Mouse (Mus musculus) thymus, postnatal 14 days (tissue): ENCODE data around the gene Gata1.
"Not testable (repeated sequence)": the region's sequence is repeated elsewhere in the genome, so short reads cannot be mapped to it uniquely, and the experiment has no call there.

Experiments used
- DNase-seq: peaks from one replicate; pipeline ENCODE4 v3.0.0; 2021

The Gata1 gene

DNA sequence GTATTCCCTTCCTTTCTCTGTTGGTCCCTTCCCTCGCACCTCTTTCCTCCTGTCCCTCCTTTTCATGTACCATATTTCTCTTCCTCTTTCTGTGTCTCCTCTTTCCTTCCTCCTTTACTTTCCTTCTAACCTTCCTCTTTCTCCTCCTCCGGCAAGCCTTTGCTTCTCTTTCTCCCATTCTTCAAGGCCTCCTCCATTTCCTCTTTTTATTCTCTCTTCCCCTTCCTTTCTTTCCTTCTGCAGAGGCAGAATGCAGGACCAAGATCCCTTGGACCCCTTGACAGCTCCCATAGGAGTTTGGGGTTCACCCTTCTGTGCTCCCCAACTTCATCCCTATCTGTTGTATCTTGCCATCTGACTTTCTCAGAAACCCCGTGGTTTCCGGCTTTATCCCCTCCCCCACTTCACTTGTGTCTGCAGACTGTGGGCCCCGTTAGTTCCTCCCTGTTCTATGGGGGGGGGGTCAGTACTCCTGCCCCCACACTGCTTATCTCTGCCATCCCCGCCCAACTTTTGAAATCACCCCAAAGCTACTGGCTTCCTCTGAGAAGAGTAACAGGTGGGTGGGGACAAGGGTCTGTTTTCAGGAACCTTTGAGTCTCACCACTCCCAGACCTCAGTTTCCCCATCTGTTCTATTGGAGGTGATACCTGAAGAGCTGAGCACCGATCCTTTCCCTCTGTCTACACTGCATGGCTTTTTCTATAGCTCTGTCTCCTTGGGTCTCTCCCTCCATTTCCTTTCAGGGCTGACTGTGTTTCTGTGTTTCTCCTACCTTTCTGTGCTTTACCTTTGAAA is 13.8 kb downstream of the Gata1 start:
- DNase-seq = peak; percentile 61

- DNase-seq = no peak
Observed at GRCm38 (mm10) chrX:7958868-7959267, 19.0 kb downstream of the Gata1 start.

DNA sequence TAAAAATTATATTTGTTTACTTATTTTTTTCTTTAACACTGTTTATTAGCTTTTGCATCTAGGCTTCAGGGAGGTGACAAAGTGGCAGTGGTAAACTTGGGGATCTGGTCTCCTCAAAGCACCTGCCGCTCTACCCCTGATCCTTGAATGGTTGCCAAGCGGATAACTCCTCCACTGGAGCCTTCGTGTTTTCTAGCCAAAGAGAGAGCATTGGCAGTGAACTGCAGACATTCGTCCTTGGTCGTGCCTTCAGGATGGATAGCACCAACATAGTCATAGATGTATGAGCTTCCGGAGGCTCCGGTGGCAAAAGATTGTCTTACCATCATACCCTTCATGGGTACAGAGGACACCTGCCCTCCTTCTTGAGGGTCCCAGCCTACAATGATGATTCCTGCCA is 27.8 kb downstream of the Gata1 start:
- DNase-seq = no peak

GRCm38 (mm10) chrX:7947900-7948492 is 29.9 kb downstream of the Gata1 start:
- DNase-seq = peak; percentile 78

GRCm38 (mm10) chrX:7947108-7947899 is 30.6 kb downstream of the Gata1 start, which contains the start of gene Hdac6:
Gene Hdac6, minus strand, starts transcription at chrX:7947889.
- peak; percentile 10 for DNase-seq

DNA sequence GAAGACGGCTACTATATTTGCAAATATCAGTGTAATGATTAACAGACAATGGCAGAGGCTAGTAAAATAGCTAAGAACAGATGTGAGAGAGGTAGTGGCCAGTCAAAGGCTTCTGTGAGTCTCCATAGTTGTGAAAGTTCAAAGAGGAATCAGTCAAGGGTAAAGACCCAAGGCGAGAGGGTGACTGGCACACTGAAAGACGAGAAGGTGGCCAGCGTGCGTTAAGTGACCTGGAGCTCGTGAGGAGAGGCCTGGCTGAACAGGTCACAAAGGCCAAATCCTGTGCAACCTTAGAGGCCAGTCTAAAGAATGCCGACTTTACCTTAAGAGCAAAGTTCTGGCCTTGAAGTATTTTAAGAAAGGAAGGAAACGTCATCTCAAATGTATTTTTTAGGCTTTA is 32.3 kb downstream of the Gata1 start:
- no peak for DNase-seq

- no peak for DNase-seq
Observed at GRCm38 (mm10) chrX:7937667-7938066, 40.2 kb downstream of the Gata1 start.

DNA sequence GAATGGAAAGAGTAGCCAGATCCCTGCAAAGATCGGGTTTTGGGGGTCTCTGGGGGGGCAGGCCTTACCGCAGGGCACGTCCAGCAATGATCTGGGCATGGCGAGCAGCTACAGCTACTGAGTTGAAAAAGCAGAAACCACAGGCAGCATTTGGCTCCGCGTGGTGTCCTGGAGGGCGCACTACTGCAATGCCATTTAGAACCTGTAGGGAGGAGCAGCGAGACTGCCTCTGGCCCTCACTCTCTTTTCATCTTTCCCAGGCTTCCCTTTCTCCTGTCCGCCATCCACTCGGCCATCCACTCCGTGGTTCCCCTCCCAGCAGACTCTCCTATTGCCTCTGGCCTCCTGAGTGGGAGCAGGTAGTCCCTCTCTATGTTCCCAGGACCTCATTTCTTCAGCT is 41.0 kb downstream of the Gata1 start:
- DNase-seq = no peak

DNA sequence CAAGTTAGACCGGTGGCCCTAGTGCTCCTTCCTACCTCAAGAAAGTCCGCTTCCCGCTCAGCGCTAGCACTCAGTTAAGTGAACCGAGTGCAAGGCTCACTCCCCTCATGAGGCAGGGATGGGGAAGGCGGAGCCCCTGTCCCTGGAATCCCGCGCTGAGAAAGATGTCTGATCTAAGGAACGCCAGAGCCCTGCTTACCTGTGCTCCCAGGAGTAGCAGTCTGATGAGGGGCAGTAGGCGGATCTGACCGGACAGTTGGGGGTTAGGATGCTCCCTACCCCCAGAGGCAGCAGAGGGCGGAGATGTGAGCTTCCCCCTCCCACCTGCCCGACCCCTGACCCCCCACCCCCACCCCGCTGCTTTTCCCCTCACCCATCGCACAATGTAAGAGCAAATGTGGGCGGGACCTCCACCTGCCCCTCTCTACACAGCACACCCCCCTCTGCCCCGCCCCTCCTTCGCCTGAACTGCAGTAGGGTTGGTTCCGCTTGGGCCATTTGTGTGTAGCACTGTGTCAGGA is 49.5 kb downstream of the Gata1 start, which contains the start of gene Eras:
Eras (minus strand) TSS at position 338 of the 521 bp plus-strand sequence.
- no peak for DNase-seq

- DNase-seq = no peak
Observed at GRCm38 (mm10) chrX:7927116-7927515, 50.8 kb downstream of the Gata1 start.

DNA sequence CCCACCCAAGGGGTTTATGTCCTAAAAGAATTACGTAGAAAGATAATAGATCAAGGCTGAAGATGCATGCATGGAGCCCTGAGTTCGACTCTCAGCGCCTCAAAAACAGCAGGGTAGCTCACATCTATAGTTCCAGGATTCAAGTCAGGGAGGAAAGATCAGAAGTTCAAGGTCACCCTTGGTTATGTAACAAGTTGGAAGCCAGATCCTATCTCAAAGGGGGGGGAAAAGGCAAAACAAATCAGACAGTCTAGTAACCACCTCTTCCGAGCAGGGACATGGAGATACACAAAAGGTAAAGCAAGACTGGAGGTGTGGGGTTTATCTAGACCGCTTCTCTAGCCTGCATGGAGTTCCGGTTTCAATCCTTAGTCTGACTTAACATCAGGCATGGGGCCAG is 51.6 kb downstream of the Gata1 start:
- no peak for DNase-seq

DNA sequence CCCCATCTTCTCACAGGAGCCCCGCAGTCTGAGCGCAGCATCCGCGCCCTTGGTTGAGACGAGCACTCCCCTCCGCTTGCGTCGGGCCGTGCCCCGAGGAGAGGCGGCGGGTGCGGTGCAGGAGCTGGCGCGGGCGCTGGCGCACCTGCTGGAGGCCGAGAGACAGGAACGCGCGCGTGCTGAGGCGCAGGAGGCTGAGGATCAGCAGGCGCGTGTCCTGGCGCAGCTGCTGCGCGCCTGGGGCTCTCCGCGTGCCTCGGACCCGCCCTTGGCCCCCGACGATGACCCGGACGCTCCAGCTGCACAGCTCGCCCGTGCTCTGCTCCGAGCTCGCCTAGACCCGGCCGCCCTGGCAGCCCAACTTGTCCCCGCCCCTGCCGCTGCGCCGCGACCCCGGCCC is 55.8 kb downstream of the Gata1 start:
- peak; percentile 6 for DNase-seq

DNA sequence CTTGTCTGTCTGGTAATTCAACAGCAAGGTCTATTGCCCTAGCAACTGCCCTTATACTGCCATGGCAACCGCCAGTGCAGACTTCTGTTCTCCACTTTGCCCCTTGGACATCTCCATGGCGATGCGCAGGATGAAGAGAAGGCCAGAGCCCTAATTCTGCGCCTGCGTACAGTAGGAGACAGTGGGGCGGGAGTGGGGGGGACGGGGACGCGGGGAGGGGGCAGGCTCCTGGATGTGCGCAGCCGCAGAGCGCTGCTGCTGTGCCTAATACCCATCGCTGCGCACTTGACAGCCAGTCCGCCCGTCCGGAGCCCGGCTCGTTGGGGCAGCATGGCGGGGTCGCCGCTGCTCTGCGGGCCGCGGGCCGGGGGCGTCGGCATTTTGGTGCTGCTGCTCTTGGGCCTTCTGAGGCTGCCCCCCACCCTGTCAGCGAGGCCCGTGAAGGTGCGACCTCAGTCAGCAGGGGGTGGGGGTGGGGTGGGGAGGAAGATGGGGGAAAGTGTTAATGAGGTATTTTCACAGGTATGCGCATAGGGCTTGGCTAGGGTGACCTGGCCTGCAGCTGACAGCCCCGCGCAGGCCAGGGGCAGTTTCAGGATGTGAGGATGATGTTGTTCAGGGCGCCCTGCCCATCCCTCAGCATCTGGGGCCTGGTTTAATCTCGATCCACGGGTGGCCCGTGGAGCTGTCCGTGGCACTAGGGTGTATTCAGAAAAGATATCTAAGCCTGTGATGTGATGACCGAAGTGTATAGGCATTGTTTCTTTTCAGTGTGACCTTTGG is 58.1 kb downstream of the Gata1 start, which contains the start of gene Pcsk1n:
Pcsk1n (plus strand) TSS at position 222 of the 783 bp plus-strand sequence.
- DNase-seq = no peak

DNA sequence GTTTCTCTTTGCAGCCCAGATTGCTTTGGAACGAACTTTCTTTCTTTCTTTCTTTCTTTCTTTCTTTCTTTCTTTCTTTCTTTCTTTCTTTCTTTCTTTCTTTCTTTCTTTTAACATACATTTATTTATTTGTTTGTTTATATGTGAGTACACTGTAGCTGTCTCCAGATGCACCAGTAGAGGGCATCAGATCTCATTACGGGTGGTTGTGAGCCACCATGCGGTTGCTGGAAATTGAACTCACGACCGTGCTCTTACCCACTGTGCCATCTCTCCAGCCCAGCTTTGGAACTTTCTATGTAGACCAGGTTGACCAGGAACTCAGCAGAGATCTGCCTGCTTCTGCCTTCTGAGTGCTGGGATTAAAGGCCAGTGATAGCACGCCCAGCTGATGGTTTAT is 59.9 kb downstream of the Gata1 start:
- not testable (repeated sequence) for DNase-seq

GRCm38 (mm10) chrX:7915669-7916068 is 62.2 kb downstream of the Gata1 start:
- peak; percentile 41 for DNase-seq

- no peak for DNase-seq
Observed at GRCm38 (mm10) chrX:7910473-7910872, 67.4 kb downstream of the Gata1 start.
